Mouse (Mus musculus) activated CD4-positive, CD25-positive, alpha-beta regulatory T cell (primary cell): ENCODE results near the gene Slc6a17. TPM values are rescaled to one million over a fixed set of nuclear protein-coding genes. Genes with fewer than 3 reads are reported as not detected.

Experiments used
- polyA plus RNA-seq, 2 experiments: library from polyadenylated mRNA; unstranded; fragments of 100-300 nt; shearing (Covaris generic); gene quantifications; one replicate each; pipeline ENCODE4 v1.2.1; 2017

Gene Slc6a17
- not detected for polyA plus RNA-seq

DNA sequence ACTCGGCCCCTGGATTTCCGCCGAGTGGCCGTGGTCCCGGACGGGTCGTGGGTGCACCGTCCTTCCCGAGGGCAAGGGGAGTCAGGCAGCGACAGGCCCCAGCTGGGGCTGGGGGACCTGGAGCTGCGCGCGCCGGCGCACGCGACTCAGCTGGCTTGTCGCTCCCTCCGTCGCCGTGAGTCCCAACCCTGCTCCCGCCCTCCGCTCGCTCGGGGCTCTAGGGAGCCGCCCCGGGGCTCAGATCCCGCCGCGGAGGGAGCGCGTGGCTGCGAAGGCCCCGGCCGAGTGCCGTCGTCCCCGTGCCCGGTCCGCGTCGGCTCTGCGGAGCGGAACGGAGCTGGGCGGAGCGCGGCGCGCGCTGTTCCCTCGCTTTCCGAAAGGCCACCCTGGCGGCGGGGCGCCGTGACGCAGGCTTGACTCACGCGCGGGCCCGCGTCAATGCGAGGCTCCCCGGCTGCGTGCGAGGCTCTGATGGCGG, at the start of gene Slc6a17:
Gene Slc6a17 (minus strand): TSS at position 388 of the 478 bp plus-strand sequence.

DNA sequence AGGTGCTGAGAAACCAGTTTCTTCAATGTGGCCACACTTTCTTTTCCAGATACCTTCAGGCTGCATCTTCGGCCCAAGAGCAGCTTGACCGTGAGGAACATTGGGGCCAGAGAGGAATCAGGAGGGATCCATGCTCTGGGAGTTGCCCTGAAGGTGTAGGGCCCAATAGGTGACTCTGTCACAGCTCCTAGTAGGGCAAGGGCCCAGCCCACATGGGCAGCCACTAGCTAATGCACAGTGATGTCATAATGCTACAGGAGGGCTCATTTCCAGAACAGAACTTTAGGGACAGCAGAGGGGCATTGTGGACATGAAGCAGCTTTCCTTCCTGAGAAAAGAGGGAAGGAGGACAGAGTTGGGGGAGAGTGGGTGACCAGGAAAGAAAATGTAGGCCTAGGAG, 37.0 kb upstream of the Slc6a17 start, which contains the start of gene Ubl4b:
Gene Ubl4b (minus strand): TSS at position 232 of the 400 bp plus-strand sequence.

DNA sequence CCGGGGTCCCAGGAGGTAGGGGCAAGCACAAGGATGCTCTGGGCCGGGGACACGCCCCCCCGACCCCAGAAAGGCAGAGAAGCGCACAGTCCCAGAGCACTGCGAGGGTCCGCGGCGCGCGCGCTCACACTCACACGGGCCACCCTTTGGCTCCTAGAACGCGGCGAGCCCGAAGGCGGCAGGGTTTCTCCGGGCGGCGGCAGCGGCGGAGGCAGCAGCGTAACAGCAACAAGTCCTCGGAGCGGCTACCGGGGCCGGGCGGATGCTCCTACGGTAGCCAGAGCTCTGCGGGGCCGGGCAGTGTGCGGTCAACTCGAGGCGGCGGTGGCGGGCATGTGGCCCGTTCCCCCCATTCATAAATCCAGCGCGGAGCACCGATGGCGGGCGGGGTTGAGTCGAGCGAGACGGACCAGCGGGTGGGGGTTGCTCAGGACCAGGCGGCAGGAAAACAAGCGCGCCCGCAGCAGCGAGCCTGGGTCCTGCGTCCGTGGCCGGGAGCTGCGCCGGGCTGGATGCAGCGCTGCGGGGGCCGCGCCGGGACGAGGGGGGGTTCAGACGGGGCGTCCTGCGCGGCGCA, 58.5 kb downstream of the Slc6a17 start, which contains the start of gene Kcnc4:
Gene Kcnc4 (minus strand): TSS at position 357 of the 577 bp plus-strand sequence.

Other genes with a start within 250 kb of the Slc6a17 start
- gene Lamtor5, start 239.2 kb downstream of the Slc6a17 start, polyA plus RNA-seq, result 100 to 1,000 TPM; 226 to 286 TPM
- gene Slc16a4, start 226.8 kb downstream of the Slc6a17 start, polyA plus RNA-seq, result 1 to 10 TPM in 1 of 2 experiments, under 1 TPM in 1; 0.61 to 1.4 TPM
- gene Rbm15, start 184.3 kb downstream of the Slc6a17 start, polyA plus RNA-seq, result 1 to 10 TPM; 5.8 to 8.6 TPM
- gene Kcnc4, start 58.5 kb downstream of the Slc6a17 start, polyA plus RNA-seq, result under 1 TPM in 1 of 2 experiments, not detected in 1; 0.07 TPM
- gene Ubl4b, start 37.1 kb upstream of the Slc6a17 start, polyA plus RNA-seq, result not detected
- not detected for gene Alx3, start 77.0 kb upstream of the Slc6a17 start, polyA plus RNA-seq
- not detected for gene Gm10961, start 113.3 kb upstream of the Slc6a17 start, polyA plus RNA-seq
- gene Strip1, start 113.7 kb upstream of the Slc6a17 start, polyA plus RNA-seq, result 10 to 100 TPM; 45.3 to 51.7 TPM
- 10 to 100 TPM; 93.4 to 98.2 TPM for gene Ahcyl1, start 178.5 kb upstream of the Slc6a17 start, polyA plus RNA-seq
- 10 to 100 TPM; 33.9 to 61.6 TPM for gene Csf1, start 242.5 kb upstream of the Slc6a17 start, polyA plus RNA-seq